Mouse (Mus musculus): ENCODE data around the gene Sel1l3. TPM values are rescaled to one million over a fixed set of nuclear protein-coding genes. Genes with fewer than 3 reads are reported as not detected.

The Sel1l3 gene
- polyA plus RNA-seq, 1 experiment from 2014 or later = 0.12 TPM

DNA sequence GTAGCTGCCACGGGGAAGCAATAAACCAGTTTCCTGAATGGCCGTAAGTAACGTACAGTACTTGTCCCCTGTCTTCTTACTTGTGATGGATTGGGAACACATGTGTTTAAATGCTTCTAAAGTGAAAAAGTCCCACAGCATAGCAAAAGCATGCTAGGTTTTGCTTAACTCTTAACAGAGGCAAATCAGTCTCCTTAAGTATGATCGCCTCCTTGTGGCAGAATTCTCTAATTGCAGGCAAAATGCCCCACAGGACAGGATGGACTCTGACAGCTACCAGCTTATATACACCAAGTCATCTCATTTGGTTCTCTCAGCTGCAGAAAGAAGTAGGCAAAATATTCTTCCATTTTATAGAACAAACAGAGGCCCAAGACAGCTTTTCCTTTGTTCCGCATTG, 100.8 kb downstream of the Sel1l3 start:
- 75% methylated on average over 5 of the region's 5 CpGs for WGBS (ENCODE audit: insufficient replicate concordance)
- no peak for ATAC-seq (ENCODE audit: insufficient read depth)
- H3K4me2 ChIP-seq = no peak overlapping the region

DNA sequence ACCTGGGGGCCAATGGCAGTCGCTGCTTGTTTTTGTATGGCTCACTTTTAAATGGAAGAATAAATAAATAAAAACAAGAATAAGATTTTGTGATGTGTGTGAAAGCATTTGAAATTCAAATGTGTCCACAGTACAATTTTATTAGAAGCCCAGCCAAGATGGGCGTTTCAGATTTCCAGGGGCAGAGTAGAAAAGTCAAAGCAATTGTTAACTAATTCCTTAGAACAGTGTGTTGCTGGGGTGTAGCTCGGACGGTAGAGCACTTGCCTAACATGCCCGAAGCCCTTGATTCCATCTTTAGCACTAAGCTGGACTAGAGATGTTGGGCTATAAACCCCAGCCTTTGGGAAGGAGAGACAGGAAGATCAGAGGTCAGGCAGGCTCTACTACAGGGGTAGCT, 102.7 kb downstream of the Sel1l3 start:
- H3K9me3 ChIP-seq (replicated peaks) = peaks cover 5% of the 10 kb centered on the region; the same call in 1 of the 2 replicates
- ATAC-seq (ENCODE audit: insufficient read depth) = no peak
- no peak overlapping the region for H3K9ac ChIP-seq
- no peaks in the 10 kb centered on the region for H3K36me3 ChIP-seq (replicated peaks)
- WGBS (ENCODE audit: insufficient replicate concordance) = 55% methylated on average over 5 of the region's 5 CpGs
- H3K4me3 ChIP-seq (replicated peaks) = no peak overlapping the region
- no peaks in the 10 kb centered on the region for H3K27me3 ChIP-seq
- H3K27ac ChIP-seq (replicated peaks) = no peak overlapping the region
- no peak overlapping the region for H3K4me2 ChIP-seq
- H3K4me1 ChIP-seq (replicated peaks) = no peaks in the 10 kb centered on the region

More for the DNA sequence above, 100.8 kb downstream of the Sel1l3 start:
- Histone ChIP-seq H3K4me1 (replicated peaks) (no peaks in the 10 kb centered on the region), H3K27ac (replicated peaks) (no peak overlapping the region), H3K36me3 (replicated peaks) (no peaks in the 10 kb centered on the region), H3K27me3 (no peaks in the 10 kb centered on the region), H3K9ac (no peak overlapping the region), H3K4me3 (replicated peaks) (no peak overlapping the region), H3K9me3 (replicated peaks) (peaks cover 5% of the 10 kb centered on the region; the same call in 1 of the 2 replicates)

DNA sequence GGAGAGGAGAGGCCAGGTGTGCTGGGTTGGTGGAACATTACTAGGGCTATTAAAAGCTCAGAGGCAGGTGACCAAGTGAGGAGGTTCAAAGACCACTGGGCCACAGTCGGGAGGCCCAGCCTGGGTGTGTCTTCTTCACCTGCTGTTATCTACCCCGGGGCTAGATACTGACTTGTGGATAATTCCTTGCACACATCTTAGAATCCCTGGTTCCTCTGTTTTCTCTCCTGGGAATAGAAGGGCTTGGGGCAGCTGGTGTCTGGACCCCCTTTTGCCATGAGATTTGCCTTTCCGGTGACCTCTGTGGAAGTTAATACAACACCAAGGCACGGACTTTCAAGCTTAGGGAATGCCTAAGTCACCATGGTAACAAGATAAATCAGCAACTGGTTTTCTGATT, 103.5 kb downstream of the Sel1l3 start:
- no peaks in the 10 kb centered on the region for H3K36me3 ChIP-seq (replicated peaks)
- no peak overlapping the region for H3K4me3 ChIP-seq (replicated peaks)
- no peak overlapping the region for H3K4me2 ChIP-seq
- H3K4me1 ChIP-seq (replicated peaks) = no peaks in the 10 kb centered on the region
- H3K9ac ChIP-seq = no peak overlapping the region
- no peaks in the 10 kb centered on the region for H3K27me3 ChIP-seq
- WGBS (ENCODE audit: insufficient replicate concordance) = 53% methylated on average over 4 of the region's 4 CpGs
- H3K27ac ChIP-seq (replicated peaks) = no peak overlapping the region
- no peak for ATAC-seq (ENCODE audit: insufficient read depth)
- H3K9me3 ChIP-seq (replicated peaks) = peaks cover 5% of the 10 kb centered on the region; the same call in 1 of the 2 replicates

DNA sequence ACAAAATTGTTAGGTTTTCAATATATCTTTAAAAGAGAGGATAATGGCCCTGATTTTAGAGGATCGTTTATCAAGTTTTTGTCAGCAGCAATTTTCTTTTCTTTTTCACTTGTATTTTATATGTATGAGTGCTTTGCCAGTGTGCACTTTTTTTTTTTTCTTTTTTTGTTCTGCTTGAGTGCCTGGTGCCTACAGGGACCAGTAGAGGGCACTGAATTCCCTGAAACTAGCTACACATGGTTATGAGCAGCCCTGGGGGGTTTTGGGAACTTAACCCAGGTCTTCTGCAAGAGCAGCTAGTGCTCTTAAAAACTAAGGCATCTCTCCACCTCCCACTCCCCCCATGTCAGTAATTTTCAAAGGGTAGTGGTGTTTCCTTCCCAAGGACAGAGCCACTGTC, 105.1 kb downstream of the Sel1l3 start:
- ATAC-seq (ENCODE audit: insufficient read depth) = no peak
- WGBS (ENCODE audit: insufficient replicate concordance) = 60% methylated on average over 1 of the region's 1 CpGs
- H3K4me3 ChIP-seq (replicated peaks) = no peak overlapping the region
- no peak overlapping the region for H3K27ac ChIP-seq (replicated peaks)
- no peaks in the 10 kb centered on the region for H3K27me3 ChIP-seq
- H3K9me3 ChIP-seq (replicated peaks) = peaks cover 5% of the 10 kb centered on the region; the same call in 1 of the 2 replicates
- H3K36me3 ChIP-seq (replicated peaks) = no peaks in the 10 kb centered on the region
- no peaks in the 10 kb centered on the region for H3K4me1 ChIP-seq (replicated peaks)
- no peak overlapping the region for H3K9ac ChIP-seq
- no peak overlapping the region for H3K4me2 ChIP-seq

- Histone ChIP-seq H3K4me2 (no peak overlapping the region), H3K27ac (replicated peaks) (no peak overlapping the region), H3K27me3 (no peaks in the 10 kb centered on the region), H3K9ac (no peak overlapping the region), H3K4me1 (replicated peaks) (no peaks in the 10 kb centered on the region), H3K4me3 (replicated peaks) (no peak overlapping the region), H3K36me3 (replicated peaks) (no peaks in the 10 kb centered on the region), H3K9me3 (replicated peaks) (peaks cover 3% of the 10 kb centered on the region; the same call in 1 of the 2 replicates)
- ATAC-seq (ENCODE audit: insufficient read depth) = no peak
- 62% methylated on average over 9 of the region's 9 CpGs for WGBS (ENCODE audit: insufficient replicate concordance)
Measured at GRCm38 (mm10) chr5:53108026-53108425, 105.7 kb downstream of the Sel1l3 start.

DNA sequence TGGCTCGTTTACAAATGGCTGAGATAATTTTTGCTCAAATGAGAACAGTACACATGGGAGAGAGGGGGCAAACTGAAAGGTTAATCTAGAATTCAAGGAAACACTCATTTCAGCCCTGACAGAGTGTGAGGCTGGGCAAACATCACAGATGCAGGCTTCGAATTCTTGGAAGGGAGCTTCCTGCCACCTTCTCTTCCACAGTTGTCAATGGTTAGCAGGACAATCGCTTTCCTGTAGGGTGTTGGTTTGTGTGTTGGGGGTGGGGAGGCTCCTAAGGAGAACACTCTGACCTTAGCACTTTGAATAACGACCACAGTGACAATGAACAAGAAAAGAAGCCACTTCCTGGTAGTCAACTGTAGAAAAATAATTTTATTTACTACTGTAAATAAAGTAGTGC, 107.0 kb downstream of the Sel1l3 start:
- WGBS (ENCODE audit: insufficient replicate concordance) = 16% methylated on average over 4 of the region's 4 CpGs
- Histone ChIP-seq H3K4me3 (replicated peaks) (no peak overlapping the region), H3K36me3 (replicated peaks) (no peaks in the 10 kb centered on the region), H3K27me3 (no peaks in the 10 kb centered on the region), H3K9me3 (replicated peaks) (no peaks in the 10 kb centered on the region), H3K27ac (replicated peaks) (no peak overlapping the region), H3K9ac (no peak overlapping the region), H3K4me1 (replicated peaks) (no peaks in the 10 kb centered on the region), H3K4me2 (no peak overlapping the region)
- ATAC-seq (ENCODE audit: insufficient read depth) = no peak

GRCm38 (mm10) chr5:53106125-53106524, 107.6 kb downstream of the Sel1l3 start:
- H3K36me3 ChIP-seq (replicated peaks) = no peaks in the 10 kb centered on the region
- H3K9me3 ChIP-seq (replicated peaks) = no peaks in the 10 kb centered on the region
- H3K27ac ChIP-seq (replicated peaks) = no peak overlapping the region
- H3K4me3 ChIP-seq (replicated peaks) = no peak overlapping the region
- H3K9ac ChIP-seq = no peak overlapping the region
- H3K4me2 ChIP-seq = no peak overlapping the region
- H3K27me3 ChIP-seq = no peaks in the 10 kb centered on the region
- 63% methylated on average over 4 of the region's 4 CpGs for whole genome bisulfite sequencing (ENCODE audit: insufficient replicate concordance)
- H3K4me1 ChIP-seq (replicated peaks) = no peaks in the 10 kb centered on the region
- ATAC-seq (ENCODE audit: insufficient read depth) = no peak

GRCm38 (mm10) chr5:53105716-53106115, 108.0 kb downstream of the Sel1l3 start:
- H3K4me1 ChIP-seq (replicated peaks) = no peaks in the 10 kb centered on the region
- no peaks in the 10 kb centered on the region for H3K27me3 ChIP-seq

DNA sequence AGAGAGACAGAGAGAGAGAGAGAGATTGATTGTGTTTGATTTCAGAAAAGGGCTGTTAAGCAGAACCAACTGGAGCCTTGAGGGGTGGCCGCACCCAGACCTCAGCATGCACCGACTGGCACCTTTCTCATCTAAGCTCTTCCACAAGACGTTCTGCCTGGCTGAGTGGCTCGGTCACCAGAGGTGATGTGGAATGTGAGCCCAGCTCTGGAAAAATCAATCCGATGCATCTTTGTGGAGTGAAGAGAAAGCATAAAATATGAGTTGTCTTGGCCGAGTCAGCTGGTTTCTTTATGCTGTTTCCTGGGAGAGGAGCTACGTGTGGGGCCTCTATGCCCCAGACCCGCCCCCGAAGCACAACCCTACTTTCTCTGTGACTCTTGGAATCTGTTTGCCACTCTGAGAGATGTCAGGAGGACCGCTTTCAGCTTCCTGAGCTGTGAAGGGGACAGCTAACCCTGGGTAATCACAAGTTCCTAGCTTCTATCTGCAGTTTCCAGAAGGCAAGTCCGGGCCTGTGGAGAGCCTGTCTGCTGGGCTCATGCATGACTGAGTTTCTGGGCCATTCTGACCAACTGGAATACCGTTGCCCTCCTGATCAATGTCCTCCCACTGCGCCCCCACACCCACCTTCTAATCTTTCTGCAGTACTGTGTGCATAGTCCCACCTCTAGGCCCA, 109.4 kb downstream of the Sel1l3 start:
- no peak overlapping the region for H3K4me2 ChIP-seq

More at GRCm38 (mm10) chr5:53105716-53106115, 108.0 kb downstream of the Sel1l3 start:
- Histone ChIP-seq H3K36me3 (replicated peaks) (no peaks in the 10 kb centered on the region), H3K4me2 (no peak overlapping the region), H3K9me3 (replicated peaks) (no peaks in the 10 kb centered on the region), H3K4me3 (replicated peaks) (no peak overlapping the region), H3K9ac (no peak overlapping the region), H3K27ac (replicated peaks) (no peak overlapping the region)
- ATAC-seq (ENCODE audit: insufficient read depth) = no peak
- 65% methylated on average over 8 of the region's 8 CpGs for WGBS (ENCODE audit: insufficient replicate concordance)

DNA sequence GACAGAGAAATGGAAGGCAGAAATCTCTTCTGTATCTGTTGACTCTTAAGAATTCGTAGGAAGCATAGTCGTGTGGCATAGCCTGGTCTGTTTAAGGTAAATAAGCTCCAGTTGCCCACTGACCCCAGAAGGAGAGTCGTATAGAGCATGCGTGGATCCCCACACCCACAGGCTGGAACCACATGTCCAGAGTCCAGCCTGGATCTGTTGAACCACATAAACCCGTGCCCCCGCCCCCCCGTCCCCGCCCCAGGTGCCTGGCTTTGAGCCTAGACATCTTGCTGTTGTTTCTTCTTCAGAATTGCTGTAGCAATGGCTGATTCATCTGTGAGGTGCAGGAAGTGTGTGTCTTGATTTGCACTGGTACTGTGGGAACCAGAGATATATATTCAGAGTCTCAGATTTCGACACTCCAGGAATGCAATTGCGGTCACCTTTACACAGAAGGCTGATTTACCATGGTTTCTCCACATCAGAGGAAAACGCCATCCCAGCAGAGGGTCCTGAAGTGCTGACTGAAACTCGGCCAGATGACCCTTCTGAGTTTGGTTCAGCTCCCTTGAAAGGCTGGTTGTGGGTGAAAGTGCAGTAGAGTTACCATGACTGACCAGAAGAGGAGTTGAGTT, 111.8 kb downstream of the Sel1l3 start:
- no peak for ATAC-seq (ENCODE audit: insufficient read depth)
- 60% methylated on average over 12 of the region's 12 CpGs for WGBS (ENCODE audit: insufficient replicate concordance)
- H3K9ac ChIP-seq = no peak overlapping the region
- no peak overlapping the region for H3K4me2 ChIP-seq
- H3K4me1 ChIP-seq (replicated peaks) = no peaks in the 10 kb centered on the region
- H3K9me3 ChIP-seq (replicated peaks) = no peaks in the 10 kb centered on the region
- no peaks in the 10 kb centered on the region for H3K36me3 ChIP-seq (replicated peaks)
- H3K4me3 ChIP-seq (replicated peaks) = no peak overlapping the region
- H3K27ac ChIP-seq (replicated peaks) = no peak overlapping the region
- H3K27me3 ChIP-seq = no peaks in the 10 kb centered on the region

More for the DNA sequence above, 109.4 kb downstream of the Sel1l3 start:
- no peak for ATAC-seq (ENCODE audit: insufficient read depth)
- H3K36me3 ChIP-seq (replicated peaks) = no peaks in the 10 kb centered on the region
- no peak overlapping the region for H3K27ac ChIP-seq (replicated peaks)
- no peaks in the 10 kb centered on the region for H3K27me3 ChIP-seq
- H3K4me1 ChIP-seq (replicated peaks) = no peaks in the 10 kb centered on the region
- 65% methylated on average over 13 of the region's 13 CpGs for WGBS (ENCODE audit: insufficient replicate concordance)
- H3K9me3 ChIP-seq (replicated peaks) = no peaks in the 10 kb centered on the region
- H3K4me3 ChIP-seq (replicated peaks) = no peak overlapping the region
- H3K9ac ChIP-seq = no peak overlapping the region

DNA sequence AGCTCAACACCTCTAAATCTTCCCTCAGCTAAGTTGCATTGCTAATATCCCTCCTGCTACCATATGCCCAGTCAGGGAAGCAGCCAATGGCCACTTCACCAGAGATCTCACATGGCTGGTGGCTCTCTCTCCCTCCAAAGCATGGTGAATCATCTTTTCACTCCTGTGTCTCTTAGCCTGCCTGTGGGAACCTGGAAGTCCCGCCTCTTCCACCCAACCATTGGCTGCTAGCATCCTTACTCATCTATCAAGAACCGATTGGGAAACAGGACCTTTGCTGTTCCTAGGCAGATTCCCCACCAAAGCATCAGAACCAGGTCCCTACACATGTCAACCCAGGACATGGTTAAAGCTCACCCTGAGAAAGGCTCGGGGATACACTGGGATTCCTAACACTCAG, 122.4 kb downstream of the Sel1l3 start:
- H3K4me2 ChIP-seq = no peak overlapping the region
- H3K9ac ChIP-seq = no peak overlapping the region
- WGBS (ENCODE audit: insufficient replicate concordance) = 45% methylated on average over 3 of the region's 3 CpGs
- no peak for ATAC-seq (ENCODE audit: insufficient read depth)
- no peaks in the 10 kb centered on the region for H3K36me3 ChIP-seq (replicated peaks)
- H3K4me3 ChIP-seq (replicated peaks) = no peak overlapping the region
- no peaks in the 10 kb centered on the region for H3K4me1 ChIP-seq (replicated peaks)
- H3K27me3 ChIP-seq = no peaks in the 10 kb centered on the region
- no peaks in the 10 kb centered on the region for H3K9me3 ChIP-seq (replicated peaks)
- H3K27ac ChIP-seq (replicated peaks) = no peak overlapping the region
